Mouse (Mus musculus): Measurements from ENCODE around the gene Fam192a.

DNA sequence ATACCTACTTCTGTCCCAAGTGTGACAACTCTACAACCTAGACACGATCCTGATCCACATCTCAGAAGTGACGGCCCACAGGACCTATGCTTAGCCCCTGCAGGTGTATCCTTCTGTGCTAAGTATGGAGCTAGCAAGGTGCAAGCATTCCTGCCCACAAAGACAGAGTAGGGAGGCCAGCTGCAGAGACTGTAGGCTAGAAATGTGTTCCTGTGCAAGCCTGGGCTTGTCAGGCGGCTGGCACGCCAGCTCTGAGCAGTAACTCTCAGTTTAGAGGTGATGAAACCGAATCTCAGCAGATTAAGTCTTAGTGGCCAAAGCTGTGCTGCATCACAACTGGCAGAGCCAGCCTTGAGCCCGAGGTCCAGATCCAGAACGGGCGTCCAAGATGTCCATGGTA, 33.7 kb downstream of the Fam192a start:
- TF ChIP-seq MAX (IDR thresholded peaks at IDR 0.05; ENCODE audit: low read depth) (no peak), TCF12 (IDR thresholded peaks at IDR 0.05; ENCODE audit: insufficient read depth, poor library complexity, severe bottlenecking) (no peak), POLR2A (IDR thresholded peaks at IDR 0.05; ENCODE audit: insufficient read length, low read depth) (no peak), POLR2AphosphoS2 (IDR thresholded peaks at IDR 0.05; ENCODE audit: insufficient read length, low read depth) (no peak)
